Mouse (Mus musculus) ES-E14 (cell line): ENCODE measurements around the gene Lgals2.

Experiments
- CHD2 ChIP-seq: IDR thresholded peaks from 2 replicates; pipeline ENCODE4 v1.6.1; 2014; ENCODE audit warnings: mild to moderate bottlenecking, low read depth, low read length, inconsistent platforms
- MAFK ChIP-seq: IDR thresholded peaks from 2 replicates; pipeline ENCODE4 v1.6.1; 2014; ENCODE audit warnings: mild to moderate bottlenecking, low read depth, low read length, inconsistent platforms; ENCODE audit not compliant: insufficient read depth
- ZC3H11A ChIP-seq: IDR thresholded peaks from 2 replicates; pipeline ENCODE4 v1.6.1; 2012; ENCODE audit warnings: low read depth, mild to moderate bottlenecking, inconsistent platforms, low read length, borderline replicate concordance

- TF ChIP-seq CHD2: no peak
- TF ChIP-seq ZC3H11A: no peak
- TF ChIP-seq MAFK: no peak
These were observed 14.1 kb downstream of the Lgals2 start for GRCm38 (mm10) chr15:78841161-78841790.
